Mouse (Mus musculus) CH12.LX (cell line): ENCODE results near the gene Tnrc6b. TPM values are rescaled to one million over a fixed set of nuclear protein-coding genes. Genes with fewer than 3 reads are reported as not detected.

Experiments
- DNase-seq: peaks from one replicate; pipeline ENCODE4 v3.0.0-alpha.2; 2013; ENCODE audit errors: extremely low read depth
- H3K27ac ChIP-seq: 2 replicates; pipeline ENCODE4 v1.5.1; 2012; ENCODE audit warnings: low read depth, mild to moderate bottlenecking, control low read depth, moderate library complexity; ENCODE audit not compliant: insufficient read depth
- H3K27me3 ChIP-seq: replicated peaks from 2 replicates; pipeline ENCODE3; 2012; ENCODE audit warnings: inconsistent platforms
- H3K36me3 ChIP-seq, 2 experiments: replicated peaks in 1 of 2; 2 replicates each; pipeline versions ENCODE3 to v1.6.1; 2012; ENCODE audit warnings: inconsistent platforms in 1 of 2, low read length in 1 of 2, mild to moderate bottlenecking in 1 of 2, mixed read lengths in 1 of 2, moderate library complexity in 1 of 2; ENCODE audit not compliant: control insufficient read depth in 1 of 2, insufficient read depth in 1 of 2
- H3K4me1 ChIP-seq, 2 experiments: 2 replicates each; pipeline ENCODE4 v1.6.1; 2012; ENCODE audit warnings: inconsistent platforms in 1 of 2, moderate library complexity in 1 of 2; ENCODE audit not compliant: insufficient read depth in 2 of 2, control insufficient read depth in 1 of 2
- H3K4me2 ChIP-seq: 2 replicates; pipeline ENCODE4 v1.6.1; 2012; ENCODE audit warnings: low read depth, mild to moderate bottlenecking, control low read depth; ENCODE audit not compliant: poor library complexity, insufficient read depth, severe bottlenecking
- H3K4me3 ChIP-seq, 3 experiments: fragments of 150-350 bp in 1 of 3; sonication (generic) in 1 of 3; replicated peaks in 1 of 3; 2 replicates each; pipeline versions ENCODE3 to v1.5.1; 2011 to 2012; ENCODE audit warnings: low read depth in 2 of 3, low read length in 2 of 3, mild to moderate bottlenecking in 2 of 3, moderate library complexity in 2 of 3, control low read depth in 1 of 3, improper control_type of control experiment in 1 of 3, inconsistent platforms in 1 of 3, mixed read lengths in 1 of 3; ENCODE audit not compliant: poor library complexity in 1 of 3
- H3K79me2 ChIP-seq: replicated peaks from 2 replicates; pipeline ENCODE4 v1.6.1; 2012; ENCODE audit warnings: mild to moderate bottlenecking, moderate library complexity; ENCODE audit not compliant: control insufficient read depth, poor library complexity, insufficient read depth, severe bottlenecking; ENCODE audit errors: extremely low read depth
- H3K9ac ChIP-seq: 2 replicates; pipeline ENCODE4 v1.6.1; 2012; ENCODE audit warnings: low read depth, mild to moderate bottlenecking, control low read depth, moderate library complexity; ENCODE audit not compliant: insufficient read depth
- H3K9me3 ChIP-seq: replicated peaks from 2 replicates; pipeline ENCODE3; 2012; ENCODE audit warnings: low read length, inconsistent platforms, mixed read lengths
- BHLHE40 ChIP-seq: IDR thresholded peaks from 2 replicates; pipeline ENCODE4 v1.6.1; 2011; ENCODE audit warnings: mild to moderate bottlenecking, low read depth, low read length, improper control_type of control experiment
- CTCF ChIP-seq, 2 experiments: IDR thresholded peaks in 1 of 2; conservative IDR thresholded peaks in 1 of 2; 2 replicates each; pipeline ENCODE4 v1.5.1; 2011 to 2012; ENCODE audit warnings: low read depth in 2 of 2, low read length in 2 of 2, improper control_type of control experiment in 1 of 2, inconsistent platforms in 1 of 2, mild to moderate bottlenecking in 1 of 2, moderate library complexity in 1 of 2
- E2F4 ChIP-seq: IDR thresholded peaks from 2 replicates; pipeline ENCODE4 v1.6.1; 2011; ENCODE audit warnings: low read depth, low read length, improper control_type of control experiment; ENCODE audit not compliant: insufficient replicate concordance
- ELF1 ChIP-seq: IDR thresholded peaks from 2 replicates; pipeline ENCODE4 v1.6.1; 2014; ENCODE audit warnings: low read depth, mild to moderate bottlenecking, inconsistent platforms, low read length, improper control_type of control experiment
- IRF4 ChIP-seq: IDR thresholded peaks from 2 replicates; pipeline ENCODE4 v1.6.1; 2014; ENCODE audit warnings: low read depth, mild to moderate bottlenecking, inconsistent platforms, low read length, improper control_type of control experiment
- JUN ChIP-seq: IDR thresholded peaks from 2 replicates; pipeline ENCODE4 v1.6.1; 2011; ENCODE audit warnings: low read depth, mild to moderate bottlenecking, low read length, improper control_type of control experiment, moderate library complexity; ENCODE audit not compliant: insufficient read depth
- JUND ChIP-seq: conservative IDR thresholded peaks from 2 replicates; pipeline ENCODE4 v1.6.1; 2011; ENCODE audit warnings: low read depth, low read length, improper control_type of control experiment
- MAX ChIP-seq: IDR thresholded peaks from 2 replicates; pipeline ENCODE4 v1.6.1; 2011; ENCODE audit warnings: low read length, improper control_type of control experiment
- MEF2A ChIP-seq: IDR thresholded peaks from 2 replicates; pipeline ENCODE4 v1.6.1; 2014; ENCODE audit warnings: low read depth, mild to moderate bottlenecking, inconsistent platforms, low read length, improper control_type of control experiment, borderline replicate concordance
- NELFE ChIP-seq: IDR thresholded peaks from 2 replicates; pipeline ENCODE4 v1.6.1; 2011; ENCODE audit warnings: low read depth, low read length, improper control_type of control experiment
- NRF1 ChIP-seq: IDR thresholded peaks from 2 replicates; pipeline ENCODE4 v1.6.1; 2014; ENCODE audit warnings: low read depth, mild to moderate bottlenecking, inconsistent platforms, low read length, improper control_type of control experiment, moderate library complexity
- PAX5 ChIP-seq: IDR thresholded peaks from 2 replicates; pipeline ENCODE4 v1.6.1; 2012; ENCODE audit warnings: low read length, inconsistent platforms, mixed read lengths
- POLR2A ChIP-seq: IDR thresholded peaks from 2 replicates; pipeline ENCODE4 v1.6.1; 2011; ENCODE audit warnings: low read depth, mild to moderate bottlenecking, improper control_type of control experiment, low read length
- POLR2AphosphoS2 ChIP-seq: IDR thresholded peaks from 2 replicates; pipeline ENCODE4 v1.6.1; 2011; ENCODE audit warnings: low read depth, low read length, improper control_type of control experiment
- RAD21 ChIP-seq: IDR thresholded peaks from 2 replicates; pipeline ENCODE4 v1.6.1; 2011; ENCODE audit warnings: low read depth, mild to moderate bottlenecking, low read length, improper control_type of control experiment, moderate library complexity
- SIN3A ChIP-seq: IDR thresholded peaks from 2 replicates; pipeline ENCODE4 v1.6.1; 2012; ENCODE audit warnings: low read length, improper control_type of control experiment, inconsistent platforms
- SMC3 ChIP-seq: IDR thresholded peaks from 2 replicates; pipeline ENCODE4 v1.6.1; 2011; ENCODE audit warnings: low read depth, low read length, improper control_type of control experiment
- TBP ChIP-seq: conservative IDR thresholded peaks from 2 replicates; pipeline ENCODE4 v1.6.1; 2011; ENCODE audit warnings: low read depth, low read length, improper control_type of control experiment
- TCF12 ChIP-seq: IDR thresholded peaks from 2 replicates; pipeline ENCODE4 v1.6.1; 2014; ENCODE audit warnings: low read depth, mild to moderate bottlenecking, inconsistent platforms, low read length, improper control_type of control experiment
- USF1 ChIP-seq: IDR thresholded peaks from 2 replicates; pipeline ENCODE4 v1.6.1; 2014; ENCODE audit warnings: low read depth, mild to moderate bottlenecking, inconsistent platforms, low read length, improper control_type of control experiment
- USF2 ChIP-seq: conservative IDR thresholded peaks from 2 replicates; pipeline ENCODE4 v1.6.1; 2011; ENCODE audit warnings: low read depth, low read length, improper control_type of control experiment
- ZC3H11A ChIP-seq: IDR thresholded peaks from 2 replicates; pipeline ENCODE4 v1.6.1; 2012; ENCODE audit warnings: low read depth, mild to moderate bottlenecking, inconsistent platforms, low read length, improper control_type of control experiment
- ZKSCAN1 ChIP-seq: IDR thresholded peaks from 2 replicates; pipeline ENCODE4 v1.6.1; 2012; ENCODE audit warnings: low read depth, inconsistent platforms, low read length, improper control_type of control experiment, borderline replicate concordance
- ZMIZ1 ChIP-seq: IDR thresholded peaks from 2 replicates; pipeline ENCODE4 v1.6.1; 2012; ENCODE audit warnings: low read depth, mild to moderate bottlenecking, inconsistent platforms, low read length, improper control_type of control experiment
- ZNF384 ChIP-seq: IDR thresholded peaks from 2 replicates; pipeline ENCODE4 v1.6.1; 2012; ENCODE audit warnings: low read depth, low read length, improper control_type of control experiment, inconsistent platforms
- dilution Hi-C: fragments of 300-500 bp; cut with MboI; formaldehyde crosslinking; loops from 2 replicates; pipeline ENCODE4 v1.14.3; 2020; ENCODE audit warnings: low sequenced_read_pairs; ENCODE audit not compliant: extremely low pct_unique_long_range_greater_than_20kb, extremely low pct_ligation_motif_present
- in situ Hi-C: fragments of 300-500 bp; cut with MboI; formaldehyde crosslinking; loops from 3 replicates; pipeline ENCODE4 v1.14.3; 2019; ENCODE audit warnings: low sequenced_read_pairs, low pct_ligation_motif_present, low pct_unique_long_range_greater_than_20kb, mixed read lengths
- polyA plus RNA-seq: library from polyadenylated mRNA; unstranded; fragments of >175 nt; gene quantifications from 2 replicates; pipeline ENCODE4 v1.2.1, GENCODE M21; 2012; ENCODE audit warnings: low read depth; ENCODE audit not compliant: insufficient read length
- total RNA-seq, 2 experiments: library from RNA; depleted of rRNA; stranded (reverse); fragments of 300-350 nt in 1 of 2; fragments of >200 nt in 1 of 2; gene quantifications; 2 replicates each; pipeline ENCODE4 v1.2.3; 2012 to 2014

Tnrc6b gene
- total and polyA plus RNA-seq, 3 experiments = 6.0 to 17.1 (median 16.1) TPM

DNA sequence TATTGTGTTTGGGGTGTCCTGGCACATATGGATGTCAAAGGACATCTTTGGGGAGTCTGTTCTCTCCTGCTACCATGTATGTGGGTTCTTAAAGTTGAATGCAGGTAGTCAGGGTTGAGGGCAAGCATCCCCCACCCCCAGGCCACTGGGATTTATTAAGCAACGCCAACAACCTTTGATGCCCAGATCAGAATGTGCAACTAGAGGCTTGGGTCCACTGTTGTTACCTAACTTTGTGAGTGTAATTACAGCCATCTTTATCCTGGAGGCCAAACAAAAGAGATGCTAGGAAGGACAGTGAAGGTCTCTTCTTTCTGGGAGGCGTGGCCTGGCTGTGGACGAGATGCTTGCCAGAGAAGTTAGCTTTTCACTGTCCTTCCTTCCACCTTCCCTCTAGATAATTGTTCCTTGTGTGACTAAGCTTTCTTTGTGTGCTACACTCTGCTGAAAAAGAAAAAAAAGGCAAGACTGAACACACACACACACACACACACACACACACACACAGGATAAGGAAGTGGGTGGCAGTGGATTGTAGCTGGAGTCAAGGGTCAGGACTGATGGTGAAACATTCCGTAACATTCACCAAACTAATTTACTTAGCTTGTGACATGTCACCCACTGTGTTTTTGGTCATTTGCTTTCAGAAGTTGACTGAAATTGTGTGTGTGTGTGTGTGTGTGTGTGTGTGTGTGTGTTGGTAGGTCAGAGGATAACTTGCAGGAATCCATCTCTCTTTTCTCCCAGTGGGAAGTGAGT lies 37.6 kb upstream of the Tnrc6b start:
- DNase-seq = no peak
- in situ Hi-C loops = no loop called here

DNA sequence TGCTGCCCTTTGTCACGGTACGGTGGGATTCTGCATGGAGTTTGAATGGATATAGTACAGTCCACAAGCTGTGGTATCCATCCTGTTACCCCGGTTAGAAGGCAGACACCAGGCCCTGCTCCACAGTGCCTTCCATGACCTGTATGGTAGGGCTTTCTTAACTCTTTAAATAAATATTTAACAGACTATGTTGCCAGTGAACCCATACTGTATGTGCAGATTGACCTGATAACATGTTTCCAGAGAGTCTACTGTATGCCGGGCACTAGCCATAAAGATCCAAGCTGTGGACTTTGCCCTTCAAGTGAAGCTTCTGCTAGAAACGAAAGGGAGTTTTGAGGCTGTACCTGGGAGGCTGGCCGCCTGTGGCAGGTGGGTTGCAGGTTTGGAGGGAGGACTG lies 36.4 kb upstream of the Tnrc6b start:
- Histone ChIP-seq H3K36me3 (no peaks in the 10 kb centered on the region), H3K4me1 (peaks cover 11 to 58% of the 10 kb centered on the region in 2 experiments)
- dilution Hi-C loops = no loop called here

More for the DNA sequence above, 37.6 kb upstream of the Tnrc6b start:
- Histone ChIP-seq H3K9ac (no peak overlapping the region), H3K4me1 (peaks cover 11 to 46% of the 10 kb centered on the region in 2 experiments), H3K9me3 (peaks cover 7% of the 10 kb centered on the region), H3K27ac (no peak overlapping the region), H3K36me3 (no peaks in the 10 kb centered on the region), H3K4me3 (no peak overlapping the region), H3K27me3 (no peaks in the 10 kb centered on the region), H3K4me2 (no peak overlapping the region), H3K79me2 (no peaks in the 10 kb centered on the region)
- dilution Hi-C loops = no loop called here
- TF ChIP-seq NRF1 (no peak), PAX5 (no peak), BHLHE40 (no peak), SIN3A (no peak), ELF1 (no peak), ZMIZ1 (no peak), TCF12 (no peak), CTCF (conservative IDR thresholded peaks at IDR 0.05 in 1 of 2, IDR thresholded peaks at IDR 0.05 in 1 of 2; ENCODE audit: low read depth in 2 of 2, low read length in 2 of 2) (no peak)

More for the DNA sequence above, 36.4 kb upstream of the Tnrc6b start:
- no peak for DNase-seq
- Histone ChIP-seq H3K9me3 (peaks cover 7% of the 10 kb centered on the region), H3K79me2 (no peaks in the 10 kb centered on the region), H3K27me3 (no peaks in the 10 kb centered on the region), H3K27ac (no peak overlapping the region), H3K4me3 (no peak overlapping the region), H3K9ac (no peak overlapping the region), H3K4me2 (no peak overlapping the region)
- in situ Hi-C loops = no loop called here
- TF ChIP-seq PAX5 (no peak), ZKSCAN1 (no peak), CTCF (conservative IDR thresholded peaks at IDR 0.05 in 1 of 2, IDR thresholded peaks at IDR 0.05 in 1 of 2; ENCODE audit: low read depth in 2 of 2, low read length in 2 of 2) (no peak), ZC3H11A (no peak), USF1 (no peak), MEF2A (no peak), IRF4 (no peak), POLR2AphosphoS2 (no peak), POLR2A (no peak), USF2 (no peak), TBP (no peak), JUND (no peak), SIN3A (no peak), NELFE (no peak), SMC3 (no peak), ZNF384 (no peak), RAD21 (no peak), MAX (no peak), E2F4 (no peak), JUN (no peak)
